In genomic region chr4:70307230-70307629, GRCm38 (mm10) we compare ENCODE assay signal across 9 mouse cellular contexts.
DNase-seq lines count a peak whose midpoint lies in the region; ATAC-seq and TF ChIP-seq lines count a peak whose summit lies in the region.
"Had no signal": no experiment of that assay in that cellular context is flagged by ENCODE, and none has a peak within 500 bp of the region (broad histone marks: within the 10 kb centered on the region; RNA-seq: fewer than 3 reads in every experiment).

No protein-coding gene starts in this region.

- no peak for TF ChIP-seq POLR2A in lung, adult 2 months (IDR thresholded peaks at IDR 0.05; ENCODE audit: borderline replicate concordance, extremely low read depth, low read depth, low read length)

- intact Hi-C loops in gastrocnemius, postnatal 14 days (cut with DNase I; ENCODE audit: low total_unique reads) = loop anchor here (5.0 kb wide), 2 partner anchors 40 to 1110 kb away; no protein-coding TSS in a partner anchor

- peak; percentile 83 for TF ChIP-seq CTCF in lung, adult 2 months (IDR thresholded peaks at IDR 0.05; ENCODE audit: insufficient read depth, low read length)

- ATAC-seq in common myeloid progenitor, adult 5-6 weeks (replicated peaks; ENCODE audit: low read depth, poor library complexity, severe bottlenecking) = peak; percentile 97

- WGBS in lung, adult 2 months = 59% methylated on average over 4 of the region's 4 CpGs

- H3K4me1 ChIP-seq in lung, adult 2 months (ENCODE audit: control insufficient read depth, insufficient read depth, low read length) = no peaks in the 10 kb centered on the region
- H3K4me1 ChIP-seq: limb, embryonic 12.5 days had no signal

- no peak overlapping the region for H3K4me3 ChIP-seq in lung, adult 2 months (replicated peaks; ENCODE audit: extremely low read depth, low read depth, low read length)
- H3K4me3 ChIP-seq: limb, embryonic 12.5 days had no signal

- DNase-seq in CD4-positive, CD25-positive, alpha-beta regulatory T cell, adult 2 months (ENCODE audit: low read depth, low spot score) = peak; percentile 70
- DNase-seq in adipocyte (ENCODE audit: low spot score) = peak; percentile 89
- DNase-seq in gastrocnemius, postnatal 14 days = peak; percentile 54
- DNase-seq in layer of hippocampus, adult 11-12 months (ENCODE audit: low spot score) = peak; percentile 83
- peak; percentile 65 for DNase-seq in lung, adult 2 months
- peak; percentile 65 for DNase-seq in ovary, postnatal 36 days (ENCODE audit: low spot score)
- peak; percentile 45 to 62 for DNase-seq in thymus, postnatal 36 days
